Mouse (Mus musculus) left cerebral cortex, adult 18-20 months (tissue): Measurements from ENCODE around the gene Mrgprh. TPM values are rescaled to one million over a fixed set of nuclear protein-coding genes. Genes with fewer than 3 reads are reported as not detected.
"Not testable (repeated sequence)": the region's sequence is repeated elsewhere in the genome, so short reads cannot be mapped to it uniquely, and the experiment has no call there.

Experiments used
- DNase-seq, 2 experiments: peaks; one replicate each; pipeline ENCODE4 v3.0.0; 2021 to 2022; ENCODE audit warnings: low spot score in 2 of 2, mixed read lengths in 1 of 2
- total RNA-seq, 2 experiments: library from RNA; stranded (reverse); gene quantifications; 2 replicates each; pipeline ENCODE4 v1.2.3; 2021

The Mrgprh gene
- total RNA-seq, 2 experiments from 2014 or later = not detected

DNA sequence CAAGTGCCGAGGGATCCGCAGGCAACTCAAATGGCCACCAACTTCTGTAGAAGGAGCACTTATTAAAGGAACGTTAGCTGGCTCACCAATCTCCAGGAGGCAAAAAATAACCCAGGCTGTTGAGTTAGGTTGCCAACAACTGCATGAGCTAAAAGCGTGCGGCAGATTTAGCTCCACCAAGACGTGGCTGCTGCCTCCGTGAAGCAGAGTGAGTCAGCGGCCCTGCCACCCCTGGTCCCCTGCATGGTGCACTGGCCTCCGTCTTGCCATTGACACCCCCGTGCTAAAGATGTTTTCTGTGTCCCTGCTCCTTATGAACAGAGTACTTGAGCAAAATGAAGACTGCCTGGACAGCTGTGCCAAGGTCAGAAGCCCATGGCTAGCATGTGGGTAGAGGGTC is 9.0 kb upstream of the Mrgprh start:
- peak; percentile 70 to 71 for DNase-seq

DNA sequence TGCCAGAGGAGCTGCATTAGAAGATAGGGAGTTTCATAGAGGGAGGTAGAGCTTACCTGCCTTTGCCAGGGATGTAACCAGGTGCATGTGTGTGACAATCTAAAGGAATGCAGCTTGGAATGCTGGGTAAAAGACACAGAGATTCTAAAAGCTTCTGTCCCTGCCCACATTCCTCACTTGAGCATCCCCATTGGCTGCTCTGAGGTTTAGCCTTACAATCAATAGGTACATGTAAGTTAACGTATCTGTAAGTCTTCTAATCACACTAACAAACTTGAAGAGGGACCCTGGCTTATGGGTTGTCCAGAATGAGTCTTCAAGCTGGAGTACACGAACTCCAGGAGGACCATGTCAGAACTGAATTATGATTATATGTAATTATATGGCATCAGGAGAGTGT is 7.8 kb upstream of the Mrgprh start, which contains the start of gene Mas1:
Gene Mas1, minus strand, starts transcription at position 101 of the 400 bp plus-strand sequence.
- DNase-seq = no peak

DNA sequence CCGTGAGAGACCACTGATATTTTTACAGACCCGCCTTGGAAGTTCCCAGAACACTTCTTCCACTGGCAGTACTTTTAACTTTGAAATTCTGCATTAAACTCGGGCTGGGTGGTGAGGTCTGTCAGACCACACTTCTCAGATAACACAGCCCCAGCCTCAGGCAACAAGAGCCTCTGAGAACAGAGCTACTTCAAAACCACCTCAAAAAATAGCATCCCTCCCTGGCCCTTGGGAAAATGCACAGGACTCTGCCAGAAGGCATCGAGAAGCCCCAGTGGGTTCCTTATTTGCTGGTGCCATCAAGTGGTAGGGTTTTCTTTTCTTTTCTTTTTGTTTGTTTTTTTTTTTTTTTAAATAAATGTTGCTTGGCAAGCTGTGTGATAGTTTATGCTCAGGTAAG is 7.2 kb upstream of the Mrgprh start:
- no peak for DNase-seq

DNA sequence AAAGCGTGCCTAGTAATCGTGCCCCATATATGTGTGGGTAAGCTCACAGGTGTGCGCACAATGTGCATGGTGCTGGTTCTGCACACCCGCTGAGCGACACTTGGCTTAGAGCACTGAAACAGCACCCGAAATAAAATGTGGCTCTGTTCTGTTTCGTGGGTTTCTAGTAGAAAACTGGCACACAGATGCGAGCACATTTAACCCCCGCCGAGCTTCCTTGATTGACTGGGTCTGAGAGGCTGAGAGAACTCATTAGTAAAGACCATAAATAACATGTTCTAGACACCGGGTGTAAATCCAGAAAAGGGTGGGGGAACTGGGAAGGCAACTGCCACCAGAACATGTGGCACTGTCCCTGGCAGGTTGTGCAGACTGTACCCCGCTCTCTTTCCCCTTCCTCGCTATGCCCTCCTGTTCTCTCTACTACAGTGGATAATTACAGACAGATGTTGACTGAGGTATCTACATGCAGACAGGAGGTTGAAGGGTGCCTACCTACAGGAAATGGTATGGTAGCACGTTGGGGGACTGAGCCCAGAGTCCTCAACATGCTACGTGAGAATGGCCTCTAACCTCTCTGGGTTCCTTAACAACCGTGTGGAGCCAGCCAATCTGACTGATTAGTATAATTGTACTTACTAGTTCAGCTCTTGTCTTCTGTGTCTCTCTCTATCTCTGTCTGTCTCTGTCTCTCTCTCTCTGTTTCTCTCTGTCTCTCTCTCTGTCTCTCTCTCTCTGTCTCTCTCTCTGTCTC is 3.4 kb upstream of the Mrgprh start:
- peak in 1 of 2 experiments; percentile 36 for DNase-seq

DNA sequence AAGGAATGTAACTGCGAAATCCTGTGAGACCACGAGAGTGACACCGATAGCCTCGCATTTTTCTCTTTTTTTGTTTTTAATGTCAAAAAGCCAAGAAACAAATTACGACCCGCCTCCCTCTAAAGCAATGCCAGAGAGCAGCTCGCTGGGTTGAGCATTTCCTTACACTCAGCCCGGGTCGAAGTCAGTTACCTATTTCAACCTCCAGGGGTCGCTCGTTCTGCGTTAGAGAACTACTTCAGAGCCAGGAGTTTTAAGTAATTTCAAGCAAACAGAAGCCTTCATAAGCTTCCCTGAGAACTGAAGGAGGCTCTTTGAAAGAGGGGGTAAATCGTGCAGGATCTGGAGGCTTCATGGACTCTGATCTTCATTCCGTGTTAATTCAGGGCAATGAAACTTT is 4.3 kb downstream of the Mrgprh start:
- peak; percentile 84 to 86 for DNase-seq

DNA sequence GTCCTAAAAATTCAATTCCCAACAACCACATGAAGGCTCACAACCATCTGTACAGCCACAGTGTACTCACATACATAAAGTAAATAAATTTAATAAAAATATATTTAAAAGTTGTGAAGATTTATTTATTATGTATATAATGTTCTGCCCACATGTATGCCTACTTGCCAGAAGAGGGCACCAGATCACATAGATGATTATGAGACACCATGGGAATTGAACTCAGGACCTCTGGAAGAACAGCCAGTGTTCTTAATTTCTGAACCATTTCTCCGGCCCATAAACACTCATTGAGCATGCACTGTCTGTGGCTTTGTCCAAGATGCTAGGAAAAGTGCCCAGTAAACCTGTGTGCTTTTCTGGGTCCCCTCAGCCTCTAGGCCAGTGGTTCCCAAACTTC is 5.4 kb downstream of the Mrgprh start:
- DNase-seq = no peak

DNA sequence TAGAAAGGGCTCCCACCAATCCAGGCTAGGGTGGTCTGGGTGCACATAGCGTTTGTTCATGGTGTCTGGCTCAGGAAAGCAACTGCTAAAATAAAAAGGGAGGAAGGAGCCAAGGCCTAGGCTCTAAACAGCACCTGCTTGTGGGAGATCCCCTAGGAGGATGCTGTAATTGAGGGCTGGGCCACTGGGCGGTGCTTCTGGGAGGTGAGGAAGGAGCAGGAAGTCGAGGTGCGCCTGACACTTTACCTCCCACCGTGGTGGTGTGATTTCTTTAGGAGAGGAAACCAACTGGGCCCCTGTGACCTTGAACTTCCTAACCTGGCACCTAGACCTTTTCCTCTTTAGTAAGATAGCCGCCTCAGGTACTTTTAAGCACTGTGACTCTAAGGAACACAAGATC is 10.8 kb downstream of the Mrgprh start:
- DNase-seq = no peak

DNA sequence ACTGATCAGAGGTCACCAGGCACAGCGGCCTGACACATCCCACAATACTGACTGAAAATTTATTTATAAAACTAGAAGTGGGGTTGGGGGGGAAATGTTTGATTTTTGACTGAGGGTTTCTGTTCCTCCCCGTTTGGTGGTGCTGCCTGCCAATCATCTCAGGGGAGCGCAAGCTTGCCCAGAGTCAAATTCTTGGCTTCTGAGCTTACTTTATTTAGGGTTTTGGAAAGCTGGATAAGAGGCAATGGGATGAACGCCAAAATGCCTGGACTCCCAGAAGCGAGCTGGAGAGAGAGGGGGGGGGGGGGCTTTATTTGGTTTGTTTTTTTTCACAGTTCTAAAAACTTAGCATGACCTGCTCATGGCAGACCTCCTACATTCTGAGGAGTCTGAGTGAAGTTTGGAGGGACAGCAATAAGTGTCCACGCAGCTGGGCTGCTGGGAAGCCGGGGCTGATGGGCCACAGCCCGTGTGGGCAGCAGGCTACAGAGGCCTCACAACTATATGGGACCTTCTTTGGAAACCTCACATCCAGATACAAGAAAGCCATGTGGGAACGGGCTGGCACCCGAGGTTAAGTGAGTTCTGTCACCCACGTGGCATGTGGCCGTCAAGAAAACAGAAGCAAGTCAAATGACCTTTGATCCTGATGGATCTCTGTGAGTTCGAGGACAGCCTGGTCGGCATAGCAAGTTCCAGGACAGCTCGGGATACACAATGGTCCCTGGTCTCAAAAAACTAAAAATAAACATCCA is 11.4 kb downstream of the Mrgprh start:
- DNase-seq = no peak

DNA sequence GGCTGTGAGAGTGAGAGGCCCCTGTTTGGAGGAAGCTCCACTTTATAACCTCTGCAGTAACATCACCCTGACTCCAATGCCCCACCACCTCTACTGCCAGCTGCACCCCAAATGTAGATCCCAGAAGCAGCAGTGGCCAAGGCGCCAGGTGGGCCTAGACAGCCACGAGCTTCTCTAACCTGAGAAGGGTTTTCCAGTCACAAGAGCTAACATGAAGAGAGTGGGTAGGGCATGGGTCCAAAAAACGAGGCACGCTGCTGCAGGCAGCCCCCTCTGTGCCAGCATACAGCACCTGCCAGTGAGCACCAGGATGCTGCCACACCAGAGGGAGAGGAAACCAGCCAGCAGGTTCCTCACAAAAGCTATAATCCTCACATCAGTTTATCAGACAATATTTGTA is 15.2 kb downstream of the Mrgprh start:
- DNase-seq = no peak

DNA sequence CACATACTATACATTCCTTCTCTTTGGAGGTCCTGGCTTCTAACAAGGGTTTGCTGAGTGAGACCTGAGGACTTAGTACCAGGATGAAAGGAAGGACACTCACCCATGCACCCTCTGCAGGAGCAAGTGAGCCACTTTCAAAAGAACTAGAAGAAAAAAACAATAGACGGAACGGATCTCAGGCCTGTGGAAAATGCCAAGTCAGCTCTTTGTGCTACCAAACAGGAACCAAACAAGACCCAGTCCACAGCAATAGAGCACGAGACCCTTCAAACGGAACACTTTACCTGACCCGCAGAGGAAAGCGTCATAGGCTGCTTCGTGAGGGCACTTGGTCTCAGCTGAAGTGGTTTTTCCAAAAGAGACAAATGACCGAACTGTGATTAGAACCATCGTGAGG is 16.2 kb downstream of the Mrgprh start:
- no peak for DNase-seq

DNA sequence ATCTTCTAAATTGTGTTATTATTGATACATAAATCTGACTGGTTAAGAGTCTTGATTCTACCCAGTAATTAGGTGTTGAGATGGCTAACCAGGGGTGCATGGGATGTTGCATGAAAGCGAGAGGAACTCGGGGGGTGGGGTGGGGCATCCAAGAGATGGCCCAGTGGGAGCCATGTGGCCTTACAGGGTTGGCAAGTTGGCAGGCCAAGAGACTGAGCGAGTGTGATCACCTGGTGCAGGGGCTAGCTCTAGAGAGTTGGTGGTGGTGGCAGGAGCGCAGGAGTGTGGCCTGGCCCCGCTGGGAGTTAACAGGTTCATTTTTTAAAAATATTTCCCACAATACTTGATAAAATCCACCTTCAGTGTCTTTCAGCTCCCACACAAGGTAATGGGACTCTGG is 21.8 kb downstream of the Mrgprh start:
- DNase-seq = no peak

DNA sequence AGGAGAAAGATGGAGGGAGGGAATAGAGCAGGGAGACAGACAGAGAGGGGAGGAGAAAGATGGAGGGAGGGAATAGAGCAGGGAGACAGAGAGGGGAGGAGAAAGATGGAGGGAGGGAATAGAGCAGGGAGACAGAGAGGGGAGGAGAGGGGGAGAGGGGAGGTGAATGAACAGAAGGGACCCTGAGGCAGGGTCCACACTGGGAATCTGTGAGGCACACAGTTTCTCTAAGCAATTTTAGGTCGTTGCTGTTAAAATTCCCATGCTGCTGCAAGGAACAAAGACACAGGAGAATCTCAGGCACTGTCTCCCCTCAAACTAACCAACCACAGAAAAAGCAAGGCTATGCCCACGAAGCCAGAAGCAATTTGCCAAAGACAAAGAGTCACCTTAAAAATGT is 22.8 kb downstream of the Mrgprh start:
- DNase-seq = not testable (repeated sequence)

DNA sequence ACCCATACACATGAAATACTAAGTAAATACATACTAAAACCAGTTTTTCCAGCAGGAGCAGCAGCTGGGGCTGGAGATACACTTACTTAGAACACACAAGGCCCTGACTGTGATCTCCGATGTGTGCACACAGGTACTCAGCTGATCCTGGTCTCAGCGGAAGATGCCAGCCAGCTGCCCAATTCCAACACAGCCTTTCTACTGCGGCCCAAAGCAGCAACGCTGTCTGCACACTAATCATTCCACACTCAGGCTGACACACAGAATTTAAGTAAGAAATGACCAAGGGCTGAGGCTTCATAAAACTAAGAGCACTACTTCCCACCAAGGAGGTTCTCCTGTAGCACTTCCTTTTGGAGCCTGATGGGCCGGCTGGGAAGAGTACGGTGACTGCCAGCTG is 26.5 kb downstream of the Mrgprh start:
- DNase-seq = no peak

DNA sequence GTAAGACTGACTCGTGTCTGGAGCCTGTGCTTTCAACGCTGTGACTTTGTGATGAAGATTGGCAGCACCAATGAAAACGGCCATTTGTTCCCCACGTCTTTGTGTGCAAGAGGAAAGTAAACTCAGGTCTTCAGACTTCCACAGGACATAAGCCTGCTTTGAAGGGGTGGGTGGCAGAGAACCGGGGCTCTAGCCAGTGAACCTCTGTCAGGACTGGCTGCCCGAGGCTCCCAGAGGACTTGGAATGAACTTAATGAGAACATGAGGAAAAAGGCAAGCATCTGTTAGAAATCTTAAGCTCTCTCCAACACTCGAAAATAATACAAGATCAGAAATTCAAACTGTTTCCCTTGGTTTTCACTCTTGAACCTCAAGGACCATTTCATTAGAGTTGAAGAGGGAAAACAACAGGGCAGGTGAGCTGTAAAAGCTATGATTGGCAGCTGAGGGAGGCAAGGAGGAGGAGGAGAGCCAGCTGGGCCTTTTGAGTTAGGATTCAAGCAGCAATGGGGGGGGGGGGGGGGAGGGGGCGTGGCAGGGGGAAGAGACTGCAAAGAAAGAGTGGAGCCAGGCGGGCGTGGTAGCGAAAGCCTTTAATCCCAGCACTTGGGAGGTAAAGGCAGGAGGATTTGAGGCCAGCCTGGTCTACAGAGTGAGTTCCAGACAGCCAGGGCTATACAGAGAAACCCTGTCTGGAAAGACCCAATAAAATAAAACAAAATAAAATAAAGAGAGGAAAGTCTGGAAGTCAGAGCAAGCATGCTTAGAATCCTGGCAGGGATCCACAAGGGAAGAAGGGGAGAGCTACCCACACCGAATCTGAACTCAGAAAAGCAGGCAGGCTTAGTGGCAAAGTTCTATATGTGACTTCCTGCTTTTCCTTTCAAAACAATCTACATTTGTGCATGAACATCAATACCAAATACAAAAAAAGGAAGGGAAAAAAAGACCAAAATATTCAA is 27.8 kb downstream of the Mrgprh start:
- DNase-seq = no peak

DNA sequence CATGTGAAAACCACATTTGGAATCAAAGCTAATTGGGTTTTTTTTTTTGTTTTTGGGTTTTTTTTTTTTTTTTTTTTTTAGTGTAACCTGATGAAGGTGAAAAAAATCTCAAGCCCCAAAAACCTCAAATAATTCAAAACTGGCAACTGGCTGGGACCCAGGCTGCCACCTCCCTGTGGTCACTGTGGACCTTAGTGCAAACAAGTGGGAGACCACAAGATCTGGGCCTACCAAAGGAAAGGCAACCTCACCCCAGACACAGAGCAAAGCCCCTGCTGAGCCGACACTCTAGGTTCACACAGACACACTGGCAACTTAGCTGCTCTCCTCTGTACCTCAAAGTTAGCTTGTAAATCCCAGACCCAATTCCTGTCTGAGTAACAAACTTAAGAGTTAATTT is 28.5 kb downstream of the Mrgprh start:
- no peak for DNase-seq

DNA sequence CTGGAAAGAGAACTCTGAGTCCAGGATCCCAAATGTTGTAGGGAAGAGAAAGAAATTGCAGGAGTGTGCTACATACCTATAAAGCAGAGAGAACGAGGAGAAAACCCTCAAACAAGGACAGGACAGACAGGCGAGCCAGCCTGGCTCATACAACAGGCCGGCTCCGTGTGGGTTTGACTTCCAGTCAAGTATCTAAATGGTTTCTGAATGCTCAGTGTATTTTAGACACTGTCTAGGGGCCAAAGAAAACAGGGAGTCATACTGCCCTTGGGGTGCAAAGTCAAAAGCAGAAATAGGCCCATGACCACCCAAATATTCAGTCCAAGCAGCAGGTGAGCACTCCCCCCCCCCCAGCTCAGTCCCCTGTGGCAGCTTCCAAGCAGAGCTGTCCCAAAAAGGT is 30.0 kb downstream of the Mrgprh start:
- DNase-seq = no peak

DNA sequence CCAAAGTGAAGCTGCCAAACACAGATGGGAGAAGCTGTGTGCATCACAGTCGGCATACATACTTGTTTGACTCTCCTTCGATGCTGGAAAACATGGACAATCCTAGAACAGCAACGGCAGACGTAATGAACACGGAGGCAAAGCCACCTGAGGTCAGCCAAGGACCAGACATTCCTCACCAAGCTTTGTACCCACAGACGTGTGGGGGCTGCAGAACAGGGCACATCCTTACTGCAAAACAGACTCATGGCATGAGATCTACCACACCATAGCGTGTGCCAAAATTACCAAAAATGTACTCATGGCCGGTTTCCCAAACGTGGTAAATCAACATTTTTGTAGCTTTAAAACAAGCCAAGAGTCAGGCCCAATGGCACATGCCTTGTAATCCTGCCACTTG is 30.6 kb downstream of the Mrgprh start:
- no peak for DNase-seq

DNA sequence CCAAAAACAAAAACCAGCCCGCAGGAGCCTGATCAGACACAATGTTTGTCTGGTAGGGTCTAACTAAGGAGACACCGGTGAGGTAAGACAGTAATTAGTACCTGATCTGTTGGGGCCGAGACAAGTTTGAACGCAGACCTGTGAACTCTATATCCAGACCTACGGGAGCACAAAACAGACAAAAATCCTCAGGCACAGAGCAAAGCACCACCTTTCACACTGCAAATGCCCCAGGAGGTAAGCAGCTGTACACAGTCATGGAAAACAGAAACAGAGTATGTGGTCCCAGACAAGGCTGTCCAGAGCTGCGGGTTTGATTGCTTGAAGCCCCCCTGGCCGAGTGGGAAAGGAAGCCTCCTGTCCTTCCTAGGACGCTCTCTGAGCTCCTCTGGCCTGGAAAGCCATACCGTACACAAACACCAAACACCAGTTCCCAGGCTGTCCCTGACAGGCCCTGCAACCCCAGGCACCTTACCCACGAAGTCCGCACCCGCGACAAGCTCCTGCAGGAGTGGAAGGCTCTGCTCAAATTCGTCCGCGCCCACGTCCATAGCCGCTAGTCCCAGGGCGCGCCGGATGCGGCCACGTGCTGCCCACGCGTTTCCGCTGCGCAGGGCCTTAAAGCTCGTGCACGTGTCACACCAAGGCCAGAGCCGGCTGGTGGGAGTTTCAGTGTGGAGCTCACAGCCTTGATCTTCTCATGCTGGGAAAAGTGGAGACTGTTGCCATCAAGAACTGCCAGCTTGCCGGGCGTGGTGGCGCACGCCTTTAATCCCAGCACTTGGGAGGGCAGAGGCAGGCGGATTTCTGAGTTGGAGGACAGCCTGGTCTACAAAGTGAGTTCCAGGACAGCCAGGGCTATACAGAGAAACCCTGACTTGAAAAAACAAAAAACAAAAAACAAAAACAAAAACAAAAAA is 33.8 kb downstream of the Mrgprh start, which contains the start of gene Pnldc1:
Gene Pnldc1, minus strand, starts transcription at position 870 of the 920 bp plus-strand sequence.
- DNase-seq = no peak

DNA sequence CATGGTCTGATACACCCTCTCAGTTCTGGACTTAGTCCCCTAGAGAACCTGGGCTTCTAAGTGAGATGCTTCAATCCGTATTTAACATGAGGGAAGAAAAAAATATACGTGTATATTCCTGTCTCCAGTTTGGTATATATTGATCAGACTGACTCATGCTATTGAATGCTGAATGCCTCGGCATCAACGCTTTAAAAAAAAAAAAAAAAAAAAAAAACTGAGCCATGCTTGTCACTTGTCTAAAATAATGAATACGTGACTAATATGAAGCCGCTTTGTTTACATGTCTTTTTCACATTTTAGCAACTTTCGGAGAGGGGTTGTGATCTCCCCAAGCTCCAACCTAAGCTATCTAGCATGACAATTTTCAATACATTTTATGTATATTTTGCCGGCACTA is 34.6 kb downstream of the Mrgprh start:
- no peak for DNase-seq

DNA sequence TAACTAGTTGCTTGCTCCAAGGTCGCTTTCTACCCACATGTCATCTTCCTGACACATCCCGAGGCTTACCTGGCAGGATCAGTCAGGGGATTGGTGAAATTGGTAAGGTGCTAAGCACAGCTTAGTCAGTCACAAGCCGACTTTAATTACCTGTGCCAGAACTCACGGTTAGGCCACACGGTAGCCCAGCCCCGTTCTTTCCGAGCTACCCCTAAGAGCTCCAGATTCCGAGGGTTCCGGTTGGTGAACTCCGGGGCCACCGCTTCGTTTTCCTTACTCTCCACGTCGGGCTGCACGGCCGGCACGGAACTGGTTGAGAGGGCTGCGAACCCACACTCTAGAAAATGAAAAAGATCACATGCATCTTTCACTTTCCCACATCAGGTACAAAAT is 39.6 kb downstream of the Mrgprh start, which contains the start of gene Tcp1:
Gene Tcp1, plus strand, starts transcription at position 214 of the 393 bp plus-strand sequence.
- no peak for DNase-seq
